Mouse (Mus musculus): ENCODE data around the gene Zfand3. TPM values are rescaled to one million over a fixed set of nuclear protein-coding genes. Genes with fewer than 3 reads are reported as not detected.

Gene Zfand3
- polyA plus RNA-seq, 1 experiment from 2014 or later, result 57.4 TPM

- no peak overlapping the region for H3K9ac ChIP-seq (ENCODE audit: low read length)
- H3K9me3 ChIP-seq (ENCODE audit: control insufficient read depth, low read length), result no peaks in the 10 kb centered on the region
- no peak overlapping the region for H3K4me3 ChIP-seq (ENCODE audit: low read length)
- H3K4me1 ChIP-seq (replicated peaks; ENCODE audit: control insufficient read depth, insufficient read depth, low read length), result peaks cover 3% of the 10 kb centered on the region; the same call in 1 of the 2 replicates
- 48% methylated on average over 5 of the region's 5 CpGs for WGBS
- no peaks in the 10 kb centered on the region for H3K27me3 ChIP-seq (ENCODE audit: control insufficient read depth, insufficient read depth, low read depth, low read length)
- no peak overlapping the region for H3K4me2 ChIP-seq (ENCODE audit: low read depth, low read length)
- no peak overlapping the region for H3K27ac ChIP-seq (ENCODE audit: low read length)
- H3K36me3 ChIP-seq (ENCODE audit: control insufficient read depth, insufficient read depth, low read length), result 0 out of 2 replicates have a peak, but pooled peaks cover 2% of the 10 kb centered on the region
- no peak for ATAC-seq (ENCODE audit: low read depth)
Measured at GRCm38 (mm10) chr17:30075896-30076295, 71.4 kb downstream of the Zfand3 start.

GRCm38 (mm10) chr17:30084007-30084406 lies 79.5 kb downstream of the Zfand3 start:
- H3K9ac ChIP-seq (ENCODE audit: low read length), result no peak overlapping the region
- H3K4me3 ChIP-seq (ENCODE audit: low read length), result no peak overlapping the region
- no peak overlapping the region for H3K4me2 ChIP-seq (ENCODE audit: low read depth, low read length)
- H3K9me3 ChIP-seq (ENCODE audit: control insufficient read depth, low read length), result no peaks in the 10 kb centered on the region
- no peak for ATAC-seq (ENCODE audit: low read depth)
- H3K27ac ChIP-seq (ENCODE audit: low read length), result no peak overlapping the region
- no peaks in the 10 kb centered on the region for H3K27me3 ChIP-seq (ENCODE audit: control insufficient read depth, insufficient read depth, low read depth, low read length)
- 58% methylated on average over 4 of the region's 4 CpGs for WGBS
- H3K36me3 ChIP-seq (ENCODE audit: control insufficient read depth, insufficient read depth, low read length), result peaks cover 3% of the 10 kb centered on the region
- H3K4me1 ChIP-seq (replicated peaks; ENCODE audit: control insufficient read depth, insufficient read depth, low read length), result no peaks in the 10 kb centered on the region

- H3K9me3 ChIP-seq (ENCODE audit: control insufficient read depth, low read length), result no peaks in the 10 kb centered on the region
- 74% methylated on average over 6 of the region's 7 CpGs for WGBS
- H3K27me3 ChIP-seq (ENCODE audit: control insufficient read depth, insufficient read depth, low read depth, low read length), result no peaks in the 10 kb centered on the region
- H3K36me3 ChIP-seq (ENCODE audit: control insufficient read depth, insufficient read depth, low read length), result peaks cover 3% of the 10 kb centered on the region
- ATAC-seq (ENCODE audit: low read depth), result no peak
- H3K4me1 ChIP-seq (replicated peaks; ENCODE audit: control insufficient read depth, insufficient read depth, low read length), result no peaks in the 10 kb centered on the region
- H3K27ac ChIP-seq (ENCODE audit: low read length), result no peak overlapping the region
- H3K4me2 ChIP-seq (ENCODE audit: low read depth, low read length), result no peak overlapping the region
- H3K9ac ChIP-seq (ENCODE audit: low read length), result no peak overlapping the region
- H3K4me3 ChIP-seq (ENCODE audit: low read length), result no peak overlapping the region
Measured at GRCm38 (mm10) chr17:30086695-30087094, 82.2 kb downstream of the Zfand3 start.

GRCm38 (mm10) chr17:30088431-30088830 lies 83.9 kb downstream of the Zfand3 start:
- H3K27ac ChIP-seq (ENCODE audit: low read length), result no peak overlapping the region
- ATAC-seq (ENCODE audit: low read depth), result no peak
- H3K4me2 ChIP-seq (ENCODE audit: low read depth, low read length), result no peak overlapping the region
- H3K4me3 ChIP-seq (ENCODE audit: low read length), result no peak overlapping the region
- no peaks in the 10 kb centered on the region for H3K36me3 ChIP-seq (ENCODE audit: control insufficient read depth, insufficient read depth, low read length)
- 83% methylated on average over 3 of the region's 3 CpGs for WGBS
- no peaks in the 10 kb centered on the region for H3K27me3 ChIP-seq (ENCODE audit: control insufficient read depth, insufficient read depth, low read depth, low read length)
- no peaks in the 10 kb centered on the region for H3K4me1 ChIP-seq (replicated peaks; ENCODE audit: control insufficient read depth, insufficient read depth, low read length)
- H3K9ac ChIP-seq (ENCODE audit: low read length), result no peak overlapping the region
- no peaks in the 10 kb centered on the region for H3K9me3 ChIP-seq (ENCODE audit: control insufficient read depth, low read length)

- ATAC-seq (ENCODE audit: low read depth), result no peak
Measured at GRCm38 (mm10) chr17:30090416-30090815, 85.9 kb downstream of the Zfand3 start.

GRCm38 (mm10) chr17:30093148-30093749 lies 88.7 kb downstream of the Zfand3 start:
- no peak overlapping the region for H3K9ac ChIP-seq (ENCODE audit: low read length)
- no peaks in the 10 kb centered on the region for H3K27me3 ChIP-seq (ENCODE audit: control insufficient read depth, insufficient read depth, low read depth, low read length)
- no peaks in the 10 kb centered on the region; the same call in 1 of the 2 replicates for H3K4me1 ChIP-seq (replicated peaks; ENCODE audit: control insufficient read depth, insufficient read depth, low read length)
- H3K9me3 ChIP-seq (ENCODE audit: control insufficient read depth, low read length), result peaks cover 3% of the 10 kb centered on the region; the same call in 1 of the 2 replicates
- no peaks in the 10 kb centered on the region; the same call in 1 of the 2 replicates for H3K36me3 ChIP-seq (ENCODE audit: control insufficient read depth, insufficient read depth, low read length)
- no peak overlapping the region for H3K4me3 ChIP-seq (ENCODE audit: low read length)
- no peak for ATAC-seq (ENCODE audit: low read depth)
- 81% methylated on average over 2 of the region's 2 CpGs for WGBS
- no peak overlapping the region for H3K4me2 ChIP-seq (ENCODE audit: low read depth, low read length)
- H3K27ac ChIP-seq (ENCODE audit: low read length), result no peak overlapping the region

More at GRCm38 (mm10) chr17:30090416-30090815, 85.9 kb downstream of the Zfand3 start:
- WGBS, result 65% methylated on average over 3 of the region's 3 CpGs
- H3K4me2 ChIP-seq (ENCODE audit: low read depth, low read length), result no peak overlapping the region
- no peaks in the 10 kb centered on the region for H3K27me3 ChIP-seq (ENCODE audit: control insufficient read depth, insufficient read depth, low read depth, low read length)
- H3K36me3 ChIP-seq (ENCODE audit: control insufficient read depth, insufficient read depth, low read length), result no peaks in the 10 kb centered on the region; the same call in 1 of the 2 replicates
- H3K4me3 ChIP-seq (ENCODE audit: low read length), result no peak overlapping the region
- H3K9me3 ChIP-seq (ENCODE audit: control insufficient read depth, low read length), result no peaks in the 10 kb centered on the region
- no peaks in the 10 kb centered on the region for H3K4me1 ChIP-seq (replicated peaks; ENCODE audit: control insufficient read depth, insufficient read depth, low read length)
- H3K9ac ChIP-seq (ENCODE audit: low read length), result no peak overlapping the region
- no peak overlapping the region for H3K27ac ChIP-seq (ENCODE audit: low read length)

GRCm38 (mm10) chr17:30097156-30097555 lies 92.6 kb downstream of the Zfand3 start:
- no peaks in the 10 kb centered on the region; the same call in 1 of the 2 replicates for H3K36me3 ChIP-seq (ENCODE audit: control insufficient read depth, insufficient read depth, low read length)
- ATAC-seq (ENCODE audit: low read depth), result no peak
- no peak overlapping the region for H3K4me2 ChIP-seq (ENCODE audit: low read depth, low read length)
- peaks cover 5% of the 10 kb centered on the region; the same call in 1 of the 2 replicates for H3K4me1 ChIP-seq (replicated peaks; ENCODE audit: control insufficient read depth, insufficient read depth, low read length)
- no peak overlapping the region for H3K9ac ChIP-seq (ENCODE audit: low read length)
- peaks cover 3% of the 10 kb centered on the region; the same call in 1 of the 2 replicates for H3K9me3 ChIP-seq (ENCODE audit: control insufficient read depth, low read length)
- H3K27ac ChIP-seq (ENCODE audit: low read length), result no peak overlapping the region
- H3K27me3 ChIP-seq (ENCODE audit: control insufficient read depth, insufficient read depth, low read depth, low read length), result no peaks in the 10 kb centered on the region
- 68% methylated on average over 5 of the region's 5 CpGs for WGBS
- no peak overlapping the region for H3K4me3 ChIP-seq (ENCODE audit: low read length)

GRCm38 (mm10) chr17:30097677-30098076 lies 93.1 kb downstream of the Zfand3 start:
- H3K4me2 ChIP-seq (ENCODE audit: low read depth, low read length), result no peak overlapping the region
- no peaks in the 10 kb centered on the region for H3K27me3 ChIP-seq (ENCODE audit: control insufficient read depth, insufficient read depth, low read depth, low read length)
- no peak overlapping the region for H3K27ac ChIP-seq (ENCODE audit: low read length)
- WGBS, result 49% methylated on average over 4 of the region's 4 CpGs
- peaks cover 8% of the 10 kb centered on the region; the same call in 1 of the 2 replicates for H3K4me1 ChIP-seq (replicated peaks; ENCODE audit: control insufficient read depth, insufficient read depth, low read length)
- peaks cover 3% of the 10 kb centered on the region; the same call in 1 of the 2 replicates for H3K9me3 ChIP-seq (ENCODE audit: control insufficient read depth, low read length)
- no peak overlapping the region for H3K9ac ChIP-seq (ENCODE audit: low read length)
- no peak overlapping the region for H3K4me3 ChIP-seq (ENCODE audit: low read length)
- no peak for ATAC-seq (ENCODE audit: low read depth)
- H3K36me3 ChIP-seq (ENCODE audit: control insufficient read depth, insufficient read depth, low read length), result no peaks in the 10 kb centered on the region; the same call in 1 of the 2 replicates

GRCm38 (mm10) chr17:30099670-30100069 lies 95.1 kb downstream of the Zfand3 start:
- Histone ChIP-seq H3K9ac (ENCODE audit: low read length) (no peak overlapping the region), H3K4me1 (replicated peaks; ENCODE audit: control insufficient read depth, insufficient read depth, low read length) (peaks cover 13% of the 10 kb centered on the region; the same call in 1 of the 2 replicates), H3K27ac (ENCODE audit: low read length) (no peak overlapping the region), H3K36me3 (ENCODE audit: control insufficient read depth, insufficient read depth, low read length) (no peaks in the 10 kb centered on the region; the same call in 1 of the 2 replicates), H3K27me3 (ENCODE audit: control insufficient read depth, insufficient read depth, low read depth, low read length) (no peaks in the 10 kb centered on the region), H3K9me3 (ENCODE audit: control insufficient read depth, low read length) (peaks cover 3% of the 10 kb centered on the region; the same call in 1 of the 2 replicates), H3K4me3 (ENCODE audit: low read length) (no peak overlapping the region), H3K4me2 (ENCODE audit: low read depth, low read length) (no peak overlapping the region)
- no peak for ATAC-seq (ENCODE audit: low read depth)
- 51% methylated on average over 2 of the region's 2 CpGs for WGBS

All from lung, embryonic 16.5 days (tissue).